Mouse (Mus musculus): ENCODE data around the gene Oard1. TPM values are rescaled to one million over a fixed set of nuclear protein-coding genes. Genes with fewer than 3 reads are reported as not detected.

Oard1 gene
- polyA plus RNA-seq, 1 experiment from 2014 or later = 42.8 TPM

DNA sequence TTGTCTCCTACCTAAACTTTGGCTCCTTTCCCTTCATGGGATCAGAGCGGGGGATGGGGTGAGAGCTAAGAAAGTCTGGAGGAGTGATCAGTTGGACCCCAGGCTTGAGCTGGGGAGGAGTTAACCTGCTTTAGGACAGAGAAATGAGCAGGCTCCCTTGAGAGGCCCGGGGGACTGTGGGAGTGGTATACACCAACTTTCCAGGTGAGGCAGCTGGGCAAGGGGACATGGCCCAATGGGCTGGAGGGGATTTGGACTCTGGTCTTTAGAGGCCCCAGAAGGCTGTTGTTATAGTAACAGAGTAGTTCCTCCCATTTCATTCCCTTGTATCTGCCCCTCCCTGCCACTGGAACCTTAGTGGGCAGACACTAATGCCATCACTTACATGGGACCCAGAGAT is 46.1 kb downstream of the Oard1 start:
- Histone ChIP-seq H3K27me3 (no peaks in the 10 kb centered on the region; the same call in 1 of the 2 replicates), H3K4me2 (peak overlapping the region; percentile 62; the same call in 1 of the 2 replicates), H3K4me3 (replicated peaks) (peak overlapping the region; percentile 46), H3K9ac (peak overlapping the region; percentile 22; the same call in 1 of the 2 replicates), H3K27ac (replicated peaks) (peak overlapping the region; percentile 59), H3K9me3 (replicated peaks) (no peaks in the 10 kb centered on the region), H3K36me3 (replicated peaks) (no peaks in the 10 kb centered on the region), H3K4me1 (replicated peaks) (peaks cover 74% of the 10 kb centered on the region)
- WGBS (ENCODE audit: insufficient replicate concordance) = 80% methylated on average over 2 of the region's 2 CpGs
- no peak for ATAC-seq (ENCODE audit: insufficient read depth)

DNA sequence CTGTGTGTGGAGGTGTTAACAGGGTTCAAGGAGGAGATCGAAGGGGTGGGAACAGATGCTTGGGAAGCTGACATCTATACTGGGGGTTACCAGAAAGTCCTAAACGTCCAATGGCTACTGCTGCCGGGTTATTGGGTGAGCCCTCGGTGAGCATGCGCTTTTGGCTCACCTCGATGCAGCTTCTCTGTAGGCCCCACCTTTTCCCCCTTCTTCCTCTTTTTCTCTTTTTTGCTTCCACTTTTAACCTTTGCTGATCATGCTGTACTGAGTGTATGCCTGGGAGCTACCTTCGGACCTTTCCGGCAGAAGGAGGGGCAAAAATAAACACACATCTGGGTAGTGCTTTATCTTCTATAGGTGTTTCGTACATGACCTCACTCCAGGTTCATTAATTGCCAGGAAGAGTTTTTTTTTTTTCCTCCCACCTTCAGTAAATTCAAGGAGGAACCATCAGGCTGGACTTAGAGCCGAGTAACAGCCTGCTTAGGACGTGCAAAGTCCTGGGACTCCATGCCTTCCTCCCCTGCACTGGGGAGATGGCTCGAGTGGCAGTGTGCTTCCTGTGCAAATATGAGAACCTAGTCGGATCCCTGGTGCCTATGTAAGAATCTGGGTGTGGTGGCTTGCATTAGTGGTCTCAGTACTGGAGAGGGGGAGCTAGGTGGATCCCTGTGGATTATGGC is 48.3 kb downstream of the Oard1 start:
- 37% methylated on average over 13 of the region's 13 CpGs for WGBS (ENCODE audit: insufficient replicate concordance)

DNA sequence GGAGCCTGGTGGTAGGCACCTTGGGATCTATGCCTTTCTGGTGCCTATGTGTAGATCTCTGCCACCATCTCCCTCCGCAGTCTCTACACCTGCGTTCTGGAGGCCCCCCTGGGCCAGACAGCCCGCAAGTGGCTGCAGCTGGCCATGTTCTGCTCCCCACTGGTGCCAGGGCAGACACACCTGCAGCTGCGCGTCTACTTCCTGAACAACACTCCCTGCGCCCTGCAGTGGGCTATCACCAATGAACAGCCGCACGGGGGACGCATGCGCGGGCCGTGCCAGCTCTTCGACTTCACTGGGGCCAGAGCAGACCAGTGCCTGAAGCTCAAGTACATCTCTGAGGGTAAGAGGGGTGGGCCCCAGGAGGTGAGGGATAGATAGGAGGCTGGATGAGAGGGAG is 52.3 kb downstream of the Oard1 start:
- H3K4me1 ChIP-seq (replicated peaks) = peaks cover 29% of the 10 kb centered on the region
- no peak for ATAC-seq (ENCODE audit: insufficient read depth)
- no peak overlapping the region for H3K9ac ChIP-seq
- H3K4me2 ChIP-seq = no peak overlapping the region
- no peaks in the 10 kb centered on the region for H3K9me3 ChIP-seq (replicated peaks)
- 74% methylated on average over 13 of the region's 13 CpGs for WGBS (ENCODE audit: insufficient replicate concordance)
- no peak overlapping the region for H3K4me3 ChIP-seq (replicated peaks)
- H3K27ac ChIP-seq (replicated peaks) = no peak overlapping the region
- H3K27me3 ChIP-seq = peaks cover 25% of the 10 kb centered on the region
- no peaks in the 10 kb centered on the region for H3K36me3 ChIP-seq (replicated peaks)

More for the DNA sequence above, 48.3 kb downstream of the Oard1 start:
- Histone ChIP-seq H3K4me3 (replicated peaks) (no peak overlapping the region), H3K36me3 (replicated peaks) (no peaks in the 10 kb centered on the region), H3K4me1 (replicated peaks) (peaks cover 59% of the 10 kb centered on the region), H3K4me2 (0 out of 2 replicates have a peak overlapping the region, but pooled peaks have one; percentile 7), H3K27me3 (no peaks in the 10 kb centered on the region; the same call in 1 of the 2 replicates), H3K9ac (no peak overlapping the region), H3K9me3 (replicated peaks) (no peaks in the 10 kb centered on the region), H3K27ac (replicated peaks) (no peak overlapping the region)
- ATAC-seq (ENCODE audit: insufficient read depth) = no peak

DNA sequence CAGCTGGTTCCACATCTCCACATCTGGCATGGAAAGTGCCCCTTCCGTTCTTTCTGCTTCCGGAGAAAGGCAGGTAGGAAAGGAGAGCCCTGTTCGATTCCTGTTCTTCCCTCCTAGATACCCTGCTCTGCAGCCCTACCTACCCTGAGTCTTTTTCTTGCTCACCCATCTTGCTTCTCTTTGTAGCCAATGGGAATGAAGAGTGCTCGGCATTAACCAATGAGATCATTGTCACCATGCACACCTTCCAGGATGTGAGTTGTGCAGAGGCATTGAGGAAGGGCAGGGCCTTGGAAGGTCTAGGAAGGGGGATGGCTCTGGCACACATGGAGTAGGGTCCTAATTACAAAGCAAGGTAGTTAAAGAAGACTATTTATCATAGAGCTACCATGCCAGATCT is 53.6 kb downstream of the Oard1 start:
- Histone ChIP-seq H3K4me1 (replicated peaks) (peaks cover 26% of the 10 kb centered on the region), H3K27ac (replicated peaks) (no peak overlapping the region), H3K4me3 (replicated peaks) (no peak overlapping the region), H3K9ac (no peak overlapping the region), H3K9me3 (replicated peaks) (no peaks in the 10 kb centered on the region), H3K36me3 (replicated peaks) (no peaks in the 10 kb centered on the region), H3K27me3 (peaks cover 37% of the 10 kb centered on the region), H3K4me2 (no peak overlapping the region)
- WGBS (ENCODE audit: insufficient replicate concordance) = 71% methylated on average over 4 of the region's 4 CpGs
- ATAC-seq (ENCODE audit: insufficient read depth) = no peak

Other genes starting within 250 kb of the Oard1 start
- gene A530064D06Rik, start 242.7 kb upstream of the Oard1 start, polyA plus RNA-seq (2015; fragmentation: Nextera tagmentation; extraction: Ambion mirVana) = 1.0 and 1.2 TPM in 2 replicates
- gene Trem1, start 177.2 kb upstream of the Oard1 start, polyA plus RNA-seq (2015; fragmentation: Nextera tagmentation; extraction: Ambion mirVana) = 1.5 and 2.0 TPM in 2 replicates
- 8.7 and 9.5 TPM in 2 replicates for gene Trem3, start 162.2 kb upstream of the Oard1 start, polyA plus RNA-seq (2015; fragmentation: Nextera tagmentation; extraction: Ambion mirVana)
- gene Treml4, start 145.7 kb upstream of the Oard1 start, polyA plus RNA-seq (2015; fragmentation: Nextera tagmentation; extraction: Ambion mirVana) = 5.0 and 5.1 TPM in 2 replicates
- gene Treml2, start 110.5 kb upstream of the Oard1 start, polyA plus RNA-seq (2015; fragmentation: Nextera tagmentation; extraction: Ambion mirVana) = 3.7 and 3.8 TPM in 2 replicates
- 3.9 and 4.3 TPM in 2 replicates for gene B430306N03Rik, start 93.9 kb upstream of the Oard1 start, polyA plus RNA-seq (2015; fragmentation: Nextera tagmentation; extraction: Ambion mirVana)
- gene Trem2, start 63.6 kb upstream of the Oard1 start, polyA plus RNA-seq (2015; fragmentation: Nextera tagmentation; extraction: Ambion mirVana) = 3.6 and 4.1 TPM in 2 replicates
- 15.8 and 18.3 TPM in 2 replicates for gene Treml1, start 50.1 kb upstream of the Oard1 start, polyA plus RNA-seq (2015; fragmentation: Nextera tagmentation; extraction: Ambion mirVana)
- gene Nfya, start 108 bp upstream of the Oard1 start, polyA plus RNA-seq (2015; fragmentation: Nextera tagmentation; extraction: Ambion mirVana) = 8.0 TPM in 2 replicates
- 2.5 and 4.3 TPM in 2 replicates for gene Apobec2, start 22.9 kb downstream of the Oard1 start, polyA plus RNA-seq (2015; fragmentation: Nextera tagmentation; extraction: Ambion mirVana)
- gene Tspo2, start 41.5 kb downstream of the Oard1 start, polyA plus RNA-seq (2015; fragmentation: Nextera tagmentation; extraction: Ambion mirVana) = 182 and 191 TPM in 2 replicates
- gene Unc5cl, start 44.9 kb downstream of the Oard1 start, polyA plus RNA-seq (2015; fragmentation: Nextera tagmentation; extraction: Ambion mirVana) = 4.0 and 5.2 TPM in 2 replicates